Mouse (Mus musculus) ES-E14 (cell line): ENCODE data around the gene Slit3. TPM values are rescaled to one million over a fixed set of nuclear protein-coding genes. Genes with fewer than 3 reads are reported as not detected.

Experiments used
- DNase-seq: peaks from one replicate; pipeline ENCODE4 v3.0.0-alpha.2; 2013; ENCODE audit warnings: low read depth, low spot score
- H3K27ac ChIP-seq: 2 replicates; pipeline ENCODE4 v1.5.1; 2012; ENCODE audit warnings: low read depth, mild to moderate bottlenecking, low read length, moderate library complexity, mixed read lengths; ENCODE audit not compliant: poor library complexity, insufficient read depth, severe bottlenecking
- H3K36me3 ChIP-seq: 2 replicates; pipeline ENCODE4 v1.6.1; 2012; ENCODE audit warnings: mild to moderate bottlenecking, low read length, moderate library complexity, mixed read lengths; ENCODE audit not compliant: control insufficient read depth, poor library complexity, insufficient read depth, severe bottlenecking
- H3K4me1 ChIP-seq, 2 experiments: fragments of 150-350 bp in 1 of 2; sonication (generic) in 1 of 2; 2 replicates each; pipeline ENCODE4 v1.6.1; 2012; ENCODE audit warnings: low read length in 2 of 2, mild to moderate bottlenecking in 1 of 2, mixed read lengths in 1 of 2; ENCODE audit not compliant: control insufficient read depth in 2 of 2, insufficient read depth in 2 of 2, poor library complexity in 1 of 2
- H3K4me3 ChIP-seq, 2 experiments: fragments of 150-350 bp in 1 of 2; sonication (generic) in 1 of 2; 2 replicates each; pipeline ENCODE4 v1.5.1; 2012; ENCODE audit warnings: low read length in 2 of 2, low read depth in 1 of 2, mild to moderate bottlenecking in 1 of 2, mixed read lengths in 1 of 2; ENCODE audit not compliant: insufficient read depth in 1 of 2, poor library complexity in 1 of 2, severe bottlenecking in 1 of 2
- H3K9ac ChIP-seq: 2 replicates; pipeline ENCODE4 v1.6.1; 2012; ENCODE audit warnings: low read depth, mild to moderate bottlenecking, low read length, mixed read lengths; ENCODE audit not compliant: poor library complexity, insufficient read depth, severe bottlenecking
- H3K9me3 ChIP-seq: fragments of 150-350 bp; sonication (generic); 2 replicates; pipeline ENCODE4 v1.6.1; 2012; ENCODE audit warnings: low read depth, mild to moderate bottlenecking, low read length; ENCODE audit not compliant: control insufficient read depth, insufficient read depth
- CHD2 ChIP-seq: IDR thresholded peaks from 2 replicates; pipeline ENCODE4 v1.6.1; 2014; ENCODE audit warnings: mild to moderate bottlenecking, low read depth, low read length, inconsistent platforms
- HCFC1 ChIP-seq: IDR thresholded peaks from 2 replicates; pipeline ENCODE4 v1.6.1; 2012; ENCODE audit warnings: low read length, inconsistent platforms, borderline replicate concordance; ENCODE audit not compliant: insufficient read depth
- MAFK ChIP-seq: IDR thresholded peaks from 2 replicates; pipeline ENCODE4 v1.6.1; 2014; ENCODE audit warnings: mild to moderate bottlenecking, low read depth, low read length, inconsistent platforms; ENCODE audit not compliant: insufficient read depth
- ZC3H11A ChIP-seq: IDR thresholded peaks from 2 replicates; pipeline ENCODE4 v1.6.1; 2012; ENCODE audit warnings: low read depth, mild to moderate bottlenecking, inconsistent platforms, low read length, borderline replicate concordance
- ZNF384 ChIP-seq: IDR thresholded peaks from 2 replicates; pipeline ENCODE4 v1.6.1; 2012; ENCODE audit warnings: low read depth, low read length, inconsistent platforms
- in situ Hi-C, 2 experiments: fragments of 600-800 bp; cut with MboI; formaldehyde crosslinking; loops; one replicate each; pipeline ENCODE4 v1.15.1; 2025; ENCODE audit warnings: low sequenced_read_pairs in 2 of 2, inconsistent platforms in 1 of 2; ENCODE audit not compliant: unreplicated experiment in 2 of 2
- total RNA-seq: library from RNA; depleted of rRNA; stranded (reverse); fragments of 300-350 nt; gene quantifications from 2 replicates; pipeline ENCODE4 v1.2.3, GENCODE M21; 2012

Gene Slit3
- total RNA-seq, 1 experiment = 3.7 TPM

DNA sequence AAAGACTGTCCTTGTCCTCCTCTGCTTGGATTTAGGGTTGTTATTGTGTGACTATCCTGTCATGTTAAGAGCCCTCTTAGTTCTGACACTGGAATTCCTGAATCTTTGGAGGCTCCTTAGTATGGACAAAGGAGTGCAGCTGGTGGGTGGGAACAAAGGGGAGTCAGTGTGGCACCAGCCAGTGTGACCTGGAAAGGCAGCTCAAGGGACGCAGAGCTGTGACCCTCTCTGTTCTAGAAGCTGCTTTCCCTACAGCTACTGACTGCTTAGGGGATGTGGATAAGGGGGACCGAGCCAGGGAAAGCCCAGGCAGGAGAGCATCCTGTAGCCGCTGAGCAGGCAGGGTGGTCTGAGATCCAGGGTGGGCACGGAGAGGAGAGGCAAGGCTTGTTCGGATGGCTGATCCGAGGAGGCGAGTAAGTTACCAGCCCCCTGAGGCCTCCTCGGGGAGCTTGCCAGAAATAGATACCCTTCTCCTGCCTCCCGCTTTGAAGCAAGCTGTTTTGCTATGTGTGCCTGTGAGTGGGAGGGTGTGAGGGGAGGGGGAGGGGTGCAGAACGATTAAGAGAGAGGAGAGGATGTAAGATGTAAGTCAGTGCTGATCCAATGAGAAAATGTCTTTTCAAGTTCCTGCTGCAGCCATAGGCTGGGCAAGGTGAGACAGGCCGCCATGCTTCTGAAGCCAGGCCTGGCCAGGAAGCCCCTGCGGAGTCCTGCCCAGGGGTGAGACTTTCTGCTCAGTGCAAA, 162.0 kb downstream of the Slit3 start:
- Histone ChIP-seq H3K4me3 (no peak overlapping the region), H3K4me1 (no peaks in the 10 kb centered on the region; a peak in 1 of 4 replicates), H3K9me3 (no peaks in the 10 kb centered on the region), H3K36me3 (no peaks in the 10 kb centered on the region), H3K27ac (no peak overlapping the region), H3K9ac (no peak overlapping the region)
- in situ Hi-C loops = no loop called here
- TF ChIP-seq CHD2 (no peak), HCFC1 (no peak), MAFK (no peak), ZNF384 (no peak), ZC3H11A (no peak)
- no peak for DNase-seq

DNA sequence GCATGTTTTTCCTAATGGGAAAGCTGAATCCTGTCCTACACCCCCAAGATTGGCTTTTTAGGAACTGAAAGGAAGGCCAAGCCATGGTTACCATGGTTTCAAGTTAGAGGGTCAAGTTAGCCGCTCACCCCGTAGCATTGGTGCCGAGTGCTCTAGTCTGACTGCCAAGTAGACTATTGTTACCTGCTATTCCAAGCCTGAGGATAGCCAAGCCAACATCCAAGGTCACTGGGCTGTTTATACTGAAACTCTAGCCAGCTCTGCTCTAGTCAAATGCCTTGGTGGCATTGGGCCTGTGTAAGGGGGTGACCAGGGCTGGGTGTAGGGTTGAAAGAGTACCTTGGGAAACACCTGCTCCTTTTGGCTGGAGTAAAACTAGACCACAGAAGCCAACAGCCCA, 162.7 kb downstream of the Slit3 start:
- H3K27ac ChIP-seq = no peak overlapping the region
- no peak overlapping the region for H3K4me3 ChIP-seq
- no peaks in the 10 kb centered on the region for H3K36me3 ChIP-seq
- DNase-seq = no peak
- H3K9me3 ChIP-seq = no peaks in the 10 kb centered on the region
- no peaks in the 10 kb centered on the region; a peak in 1 of 4 replicates for H3K4me1 ChIP-seq
- H3K9ac ChIP-seq = no peak overlapping the region
- in situ Hi-C loops = no loop called here
- TF ChIP-seq ZC3H11A (no peak), CHD2 (no peak), HCFC1 (no peak), MAFK (no peak), ZNF384 (no peak)

DNA sequence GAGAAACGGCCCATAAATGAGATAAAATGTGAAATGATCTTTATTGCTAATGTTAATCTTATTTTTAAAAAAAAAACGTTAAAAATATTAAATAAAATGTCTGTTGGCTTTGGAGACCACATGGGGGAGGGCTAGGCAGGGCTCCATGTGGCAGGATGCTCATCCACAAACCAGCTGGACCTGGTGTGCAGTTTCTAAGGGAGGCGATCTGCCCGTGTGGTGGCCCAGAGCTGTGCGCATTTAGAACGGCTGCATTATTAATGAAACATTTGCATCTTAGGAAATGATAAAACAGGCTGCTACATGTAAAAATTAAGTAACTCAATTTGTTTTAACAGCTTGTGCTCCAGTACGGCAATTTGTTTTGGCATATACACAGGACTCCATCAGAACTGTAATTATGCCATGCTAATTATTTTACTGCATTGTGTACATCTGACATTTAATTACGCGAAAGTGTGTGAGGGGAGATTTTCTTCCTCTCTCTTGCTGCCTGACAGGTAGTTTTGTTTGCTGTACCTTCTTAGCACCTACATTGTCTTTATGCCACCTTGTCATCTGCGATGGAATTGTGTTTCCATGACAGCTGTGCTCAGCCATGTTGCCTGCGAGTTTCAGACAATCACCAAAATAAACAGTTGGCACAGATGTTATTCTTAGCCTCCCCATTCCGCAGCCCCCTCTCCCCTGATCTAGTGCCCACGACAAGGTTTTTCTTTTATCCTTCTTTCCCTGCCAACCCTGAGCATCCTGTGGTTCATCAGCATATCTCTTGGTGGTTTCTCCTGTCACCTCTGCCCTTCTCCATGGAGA, 165.8 kb downstream of the Slit3 start:
- Histone ChIP-seq H3K36me3 (no peaks in the 10 kb centered on the region), H3K4me1 (no peaks in the 10 kb centered on the region; a peak in 1 of 4 replicates), H3K27ac (no peak overlapping the region), H3K9ac (no peak overlapping the region), H3K4me3 (no peak overlapping the region), H3K9me3 (no peaks in the 10 kb centered on the region)
- in situ Hi-C loops = no loop called here
- TF ChIP-seq ZC3H11A = no peak
- no peak for TF ChIP-seq CHD2
- no peak for TF ChIP-seq MAFK
- no peak for TF ChIP-seq ZNF384
- TF ChIP-seq HCFC1 = no peak
- no peak for DNase-seq

DNA sequence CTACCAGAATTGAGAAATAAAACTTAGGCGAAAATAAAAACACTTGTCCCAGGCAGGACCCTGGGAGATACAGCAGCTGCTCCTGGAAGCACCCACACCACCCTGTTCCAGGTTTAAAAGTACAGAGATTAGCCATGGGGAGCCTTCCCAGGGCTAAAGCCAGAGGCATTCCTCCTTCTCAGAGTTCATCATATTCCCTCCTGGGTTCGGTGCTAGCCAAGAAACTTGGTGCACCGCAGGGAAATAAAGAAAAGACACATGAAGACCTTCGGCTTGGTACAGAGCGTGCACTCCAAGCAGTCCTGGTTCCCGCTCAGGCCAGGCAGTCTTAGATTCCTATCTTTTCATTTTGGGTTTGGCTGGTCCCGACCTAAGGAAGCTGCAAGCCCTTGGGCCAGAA, 167.0 kb downstream of the Slit3 start:
- Histone ChIP-seq H3K9ac (no peak overlapping the region), H3K4me1 (no peaks in the 10 kb centered on the region), H3K27ac (no peak overlapping the region), H3K4me3 (no peak overlapping the region), H3K9me3 (no peaks in the 10 kb centered on the region), H3K36me3 (no peaks in the 10 kb centered on the region)
- no peak for TF ChIP-seq MAFK
- no peak for TF ChIP-seq ZC3H11A
- no peak for TF ChIP-seq ZNF384
- no peak for TF ChIP-seq CHD2
- TF ChIP-seq HCFC1 = no peak
- in situ Hi-C loops = no loop called here
- DNase-seq = no peak
